Mouse (Mus musculus): ENCODE results near the gene Mycbpap. TPM values are rescaled to one million over a fixed set of nuclear protein-coding genes. Genes with fewer than 3 reads are reported as not detected.

Gene Mycbpap
- polyA plus RNA-seq, 1 experiment from 2014 or later = 0.94 TPM

DNA sequence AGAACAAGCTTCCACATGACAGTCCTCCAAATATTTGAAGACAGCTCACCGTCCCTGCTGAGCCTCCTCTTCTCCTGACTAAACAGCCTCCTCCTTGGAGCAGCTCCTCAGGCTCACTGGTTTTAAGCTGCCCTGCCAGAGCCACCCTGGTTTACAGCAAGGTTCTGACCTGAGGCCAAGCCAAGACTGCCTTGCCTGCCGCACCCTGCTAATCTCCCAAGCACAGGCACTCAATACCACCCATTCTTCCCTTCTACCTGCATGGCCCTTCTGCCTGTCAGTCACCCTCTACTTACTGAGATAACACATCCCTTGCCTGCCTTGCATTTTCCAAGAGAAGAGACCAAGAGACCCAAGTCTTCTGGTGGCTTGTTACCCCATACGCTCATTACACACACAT is 65.2 kb downstream of the Mycbpap start:
- WGBS = 51% methylated on average over 3 of the region's 3 CpGs

DNA sequence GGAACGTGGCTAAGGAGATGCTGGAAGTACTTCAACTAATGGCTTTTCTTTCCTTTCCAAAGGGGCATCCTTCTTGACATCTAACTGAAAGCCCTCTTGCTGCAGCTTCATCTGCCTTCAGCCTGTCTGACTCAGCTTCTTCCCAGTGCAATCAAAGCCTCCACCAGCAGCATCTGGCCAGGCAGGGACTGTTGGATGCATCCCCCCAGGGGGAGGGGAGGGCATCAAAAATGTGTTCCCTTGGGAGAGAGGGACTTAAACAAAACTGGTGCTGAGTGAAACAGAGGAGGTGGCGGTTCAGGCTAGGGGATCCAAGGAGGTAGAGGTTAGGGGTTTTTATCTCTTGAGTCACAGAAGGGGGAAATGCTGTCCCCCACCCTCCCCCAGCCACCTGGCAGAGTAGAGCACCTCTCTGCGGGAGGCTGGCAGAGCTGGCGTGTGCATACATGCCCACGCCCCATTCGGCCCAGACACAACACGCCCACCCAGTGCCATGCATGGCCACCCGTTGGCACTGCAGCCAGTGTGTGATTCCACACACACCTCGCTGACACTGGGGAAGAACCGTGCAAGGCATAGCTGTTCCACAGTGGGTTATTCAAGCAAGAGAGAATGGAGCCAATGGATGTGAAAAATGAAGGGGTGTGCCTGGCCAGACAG is 66.3 kb downstream of the Mycbpap start:
- WGBS = 74% methylated on average over 10 of the region's 10 CpGs
- ATAC-seq = no peak

More for the DNA sequence above, 65.2 kb downstream of the Mycbpap start:
- TF ChIP-seq CTCF (IDR thresholded peaks at IDR 0.05; ENCODE audit: low read depth) = no peak
- no peak overlapping the region for H3K9ac ChIP-seq (ENCODE audit: low read depth, low read length)
- H3K4me1 ChIP-seq (replicated peaks; ENCODE audit: control insufficient read depth, insufficient read depth, low read length) = no peaks in the 10 kb centered on the region
- no peak for ATAC-seq
- H3K4me2 ChIP-seq (replicated peaks; ENCODE audit: low read depth) = no peak overlapping the region
- H3K36me3 ChIP-seq (ENCODE audit: control insufficient read depth, insufficient read depth) = no peaks in the 10 kb centered on the region
- H3K4me3 ChIP-seq (ENCODE audit: low read depth, low read length) = no peak overlapping the region
- H3K27me3 ChIP-seq (replicated peaks; ENCODE audit: control insufficient read depth, insufficient read depth, low read length) = no peaks in the 10 kb centered on the region
- no peaks in the 10 kb centered on the region for H3K9me3 ChIP-seq (ENCODE audit: control insufficient read depth)
- no peak overlapping the region for H3K27ac ChIP-seq (ENCODE audit: low read depth, low read length)

DNA sequence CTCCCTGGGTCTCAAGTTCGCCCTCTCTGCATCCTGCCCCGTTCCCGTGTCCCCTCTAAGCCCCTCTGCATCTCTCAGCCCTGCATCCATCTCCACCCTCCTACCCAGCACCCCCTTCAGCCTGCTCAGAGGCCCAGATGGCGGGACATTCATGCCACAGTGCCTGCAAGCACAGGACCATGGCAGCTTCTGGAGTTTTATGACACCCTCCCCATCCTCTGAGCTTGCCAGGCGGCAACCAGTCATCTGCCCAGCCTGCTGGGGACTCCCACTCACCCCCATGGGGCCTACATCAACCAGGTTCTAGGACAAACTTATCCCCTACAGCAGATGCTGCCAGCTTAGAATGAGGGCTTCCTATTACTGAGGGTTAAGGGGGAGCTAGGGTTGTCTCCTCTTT is 66.8 kb downstream of the Mycbpap start:
- Histone ChIP-seq H3K9me3 (ENCODE audit: control insufficient read depth) (no peaks in the 10 kb centered on the region), H3K27me3 (replicated peaks; ENCODE audit: control insufficient read depth, insufficient read depth, low read length) (0 out of 2 replicates have a peak, but pooled peaks cover 2% of the 10 kb centered on the region), H3K4me3 (ENCODE audit: low read depth, low read length) (no peak overlapping the region), H3K9ac (ENCODE audit: low read depth, low read length) (no peak overlapping the region), H3K27ac (ENCODE audit: low read depth, low read length) (no peak overlapping the region), H3K36me3 (ENCODE audit: control insufficient read depth, insufficient read depth) (no peaks in the 10 kb centered on the region), H3K4me2 (replicated peaks; ENCODE audit: low read depth) (no peak overlapping the region), H3K4me1 (replicated peaks; ENCODE audit: control insufficient read depth, insufficient read depth, low read length) (no peaks in the 10 kb centered on the region)
- TF ChIP-seq CTCF (IDR thresholded peaks at IDR 0.05; ENCODE audit: low read depth) = no peak
- 70% methylated on average over 5 of the region's 5 CpGs for WGBS
- no peak for ATAC-seq

More for the DNA sequence above, 66.3 kb downstream of the Mycbpap start:
- Histone ChIP-seq H3K4me2 (replicated peaks; ENCODE audit: low read depth) (no peak overlapping the region), H3K36me3 (ENCODE audit: control insufficient read depth, insufficient read depth) (no peaks in the 10 kb centered on the region), H3K9me3 (ENCODE audit: control insufficient read depth) (no peaks in the 10 kb centered on the region), H3K4me3 (ENCODE audit: low read depth, low read length) (no peak overlapping the region), H3K4me1 (replicated peaks; ENCODE audit: control insufficient read depth, insufficient read depth, low read length) (no peaks in the 10 kb centered on the region), H3K27me3 (replicated peaks; ENCODE audit: control insufficient read depth, insufficient read depth, low read length) (0 out of 2 replicates have a peak, but pooled peaks cover 2% of the 10 kb centered on the region), H3K27ac (ENCODE audit: low read depth, low read length) (no peak overlapping the region), H3K9ac (ENCODE audit: low read depth, low read length) (no peak overlapping the region)
- TF ChIP-seq CTCF (IDR thresholded peaks at IDR 0.05; ENCODE audit: low read depth) = no peak

Other genes starting within 250 kb of the Mycbpap start
- 92.5 and 139 TPM in 2 replicates for gene Gm21885, start 239.9 kb downstream of the Mycbpap start, polyA plus RNA-seq (2015; fragmentation: Nextera tagmentation; extraction: Ambion mirVana)
- 52.4 and 60.1 TPM in 2 replicates for gene Luc7l3, start 199.8 kb downstream of the Mycbpap start, polyA plus RNA-seq (2015; fragmentation: Nextera tagmentation; extraction: Ambion mirVana)
- gene Ankrd40, start 193.7 kb downstream of the Mycbpap start, polyA plus RNA-seq (2015; fragmentation: Nextera tagmentation; extraction: Ambion mirVana) = 18.0 and 19.6 TPM in 2 replicates
- gene Abcc3, start 128.7 kb downstream of the Mycbpap start, polyA plus RNA-seq (2015; fragmentation: Nextera tagmentation; extraction: Ambion mirVana) = 3.2 and 3.9 TPM in 2 replicates
- 1.2 and 1.4 TPM in 2 replicates for gene Cacna1g, start 47.5 kb downstream of the Mycbpap start, polyA plus RNA-seq (2015; fragmentation: Nextera tagmentation; extraction: Ambion mirVana)
- not detected in 2 replicates for gene Spata20, start 35.6 kb downstream of the Mycbpap start, polyA plus RNA-seq (2015; fragmentation: Nextera tagmentation; extraction: Ambion mirVana)
- gene Epn3, start 21.8 kb downstream of the Mycbpap start, polyA plus RNA-seq (2015; fragmentation: Nextera tagmentation; extraction: Ambion mirVana) = 0.55 and 1.0 TPM in 2 replicates
- 1.2 and 1.8 TPM in 2 replicates for gene Rsad1, start 27.5 kb upstream of the Mycbpap start, polyA plus RNA-seq (2015; fragmentation: Nextera tagmentation; extraction: Ambion mirVana)
- gene Chad, start 43.3 kb upstream of the Mycbpap start, polyA plus RNA-seq (2015; fragmentation: Nextera tagmentation; extraction: Ambion mirVana) = 1.9 and 3.3 TPM in 2 replicates
- 6.3 and 6.7 TPM in 2 replicates for gene Acsf2, start 80.1 kb upstream of the Mycbpap start, polyA plus RNA-seq (2015; fragmentation: Nextera tagmentation; extraction: Ambion mirVana)
- 165 and 172 TPM in 2 replicates for gene Lrrc59, start 108.0 kb upstream of the Mycbpap start, polyA plus RNA-seq (2015; fragmentation: Nextera tagmentation; extraction: Ambion mirVana)
- gene Mrpl27, start 132.0 kb upstream of the Mycbpap start, polyA plus RNA-seq (2015; fragmentation: Nextera tagmentation; extraction: Ambion mirVana) = 148 and 158 TPM in 2 replicates
- 3.7 and 4.2 TPM in 2 replicates for gene Eme1, start 132.2 kb upstream of the Mycbpap start, polyA plus RNA-seq (2015; fragmentation: Nextera tagmentation; extraction: Ambion mirVana)
- gene Xylt2, start 155.8 kb upstream of the Mycbpap start, polyA plus RNA-seq (2015; fragmentation: Nextera tagmentation; extraction: Ambion mirVana) = 8.0 and 8.2 TPM in 2 replicates
- gene Gm11541, start 182.8 kb upstream of the Mycbpap start, polyA plus RNA-seq (2015; fragmentation: Nextera tagmentation; extraction: Ambion mirVana) = 0.07 TPM in 1 of 2 replicates, not detected in the other
- 0.13 TPM in 1 of 2 replicates, not detected in the other for gene Cdc34b, start 220.0 kb upstream of the Mycbpap start, polyA plus RNA-seq (2015; fragmentation: Nextera tagmentation; extraction: Ambion mirVana)

Measured in intestine, postnatal 0 days (tissue).